Mouse (Mus musculus) cerebellum, postnatal 25 days (tissue): ENCODE measurements at regions not wholly inside any gene's neighbourhood (a gene's known extent, or its start where the extent isn't known, plus 50 kb on each side); places are given as distances from the start of the nearest gene placed in this dataset.

Experiments
- DNase-seq, 2 experiments: peaks; one replicate each; pipeline ENCODE4 v3.0.0; 2021; ENCODE audit warnings: mixed read lengths in 2 of 2

GRCm38 (mm10) chr10:50241645-50242044 is 350.8 kb upstream of the Ascc3 start:
- peak in 1 of 2 experiments; percentile 3 for DNase-seq

- no peak for DNase-seq
Observed at GRCm38 (mm10) chr10:50203587-50203986, 388.9 kb upstream of the Ascc3 start.

- DNase-seq, result peak; percentile 18 to 56
Observed at GRCm38 (mm10) chr10:50201691-50202090, 390.8 kb upstream of the Ascc3 start.

- DNase-seq, result peak; percentile 17 to 48
Observed at GRCm38 (mm10) chr10:50199857-50200256, 392.6 kb upstream of the Ascc3 start.

- DNase-seq, result peak; percentile 19 to 20
Observed at GRCm38 (mm10) chr10:50197897-50198538, 394.5 kb upstream of the Ascc3 start.

GRCm38 (mm10) chr10:50190276-50190675 is 401.7 kb upstream of the Grik2 start:
- DNase-seq, result peak; percentile 20 to 33

GRCm38 (mm10) chr10:50169116-50169515 is 380.6 kb upstream of the Grik2 start:
- peak; percentile 10 to 11 for DNase-seq

GRCm38 (mm10) chr10:50138351-50138750 is 349.8 kb upstream of the Grik2 start:
- DNase-seq, result peak; percentile 27 to 46

- peak; percentile 96 to 97 for DNase-seq
Observed at GRCm38 (mm10) chr10:50137783-50138182, 349.2 kb upstream of the Grik2 start.

GRCm38 (mm10) chr10:50136165-50136564 is 347.6 kb upstream of the Grik2 start:
- DNase-seq, result peak; percentile 21 to 25

GRCm38 (mm10) chr10:50135499-50135898 is 346.9 kb upstream of the Grik2 start:
- DNase-seq, result no peak
